Comparison of ENCODE assay signal across 1 mouse cellular context in genomic region chr2:126875871-126876796, GRCm38 (mm10).
TF ChIP-seq lines count a peak whose summit lies in the region.

Gene Trpm7 (minus strand): TSS chr2:126876230.

TF ChIP-seq in CH12.LX, 34 proteins besides CTCF, POLR2A, EP300 and RAD21 (continued from another document):
- TF ChIP-seq POLR2AphosphoS2 (IDR thresholded peaks at IDR 0.05; ENCODE audit: low read depth, low read length) (peak; percentile 83), JUN (IDR thresholded peaks at IDR 0.05; ENCODE audit: insufficient read depth, low read depth, low read length) (no peak), MXI1 (IDR thresholded peaks at IDR 0.05; ENCODE audit: low read depth, low read length) (peak; percentile 89), MAZ (IDR thresholded peaks at IDR 0.05; ENCODE audit: low read depth, low read length) (0 out of 2 replicates have a peak, but pooled peaks have one; percentile 52), ETS1 (conservative IDR thresholded peaks at IDR 0.05; ENCODE audit: low read depth, low read length) (peak; percentile 71), MYC (IDR thresholded peaks at IDR 0.05; ENCODE audit: low read depth, low read length) (no peak; the same call in none of the 2 replicates), MEF2A (IDR thresholded peaks at IDR 0.05; ENCODE audit: borderline replicate concordance, low read depth, low read length) (peak; percentile 77; the same call in 1 of the 2 replicates), UBTF (IDR thresholded peaks at IDR 0.05; ENCODE audit: low read depth, low read length) (peak; percentile 98), ZKSCAN1 (IDR thresholded peaks at IDR 0.05; ENCODE audit: borderline replicate concordance, low read depth, low read length) (no peak), ZMIZ1 (IDR thresholded peaks at IDR 0.05; ENCODE audit: low read depth, low read length) (peak; percentile 94; the same call in 1 of the 2 replicates), SIN3A (IDR thresholded peaks at IDR 0.05; ENCODE audit: low read length) (peak; percentile 89)
